In the genomic region with DNA sequence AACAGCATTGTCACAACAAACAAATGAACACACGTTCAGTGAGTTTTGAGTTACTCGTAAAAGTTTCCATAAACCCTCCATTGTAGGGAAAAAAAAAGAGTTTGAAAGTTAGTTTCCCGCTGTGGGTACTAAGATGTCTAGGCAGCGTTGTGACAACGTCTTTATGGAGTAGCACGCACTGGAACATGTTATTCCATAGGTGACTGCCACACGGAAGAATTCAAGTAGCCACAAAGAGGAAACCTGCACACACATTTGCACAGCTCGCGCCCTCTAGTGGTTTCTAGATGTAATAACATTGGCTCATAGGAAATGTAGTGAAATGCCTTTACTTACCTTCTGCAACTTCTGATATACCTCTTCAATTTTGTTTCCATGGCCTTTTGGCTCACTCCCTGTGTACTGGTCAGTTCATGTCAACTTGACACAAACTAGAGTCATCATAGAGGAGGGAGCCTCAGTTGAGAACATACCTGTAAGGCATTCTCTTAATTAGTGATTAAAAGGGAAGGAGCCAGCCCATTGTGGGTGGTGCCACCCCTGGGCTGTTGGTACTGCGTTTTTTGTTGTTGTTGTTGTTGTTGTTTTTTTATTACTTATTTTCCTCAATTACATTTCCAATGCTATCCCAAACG, we compare ENCODE assay signal across 7 mouse cellular contexts. TPM values are rescaled to one million over a fixed set of nuclear protein-coding genes. Genes with fewer than 3 reads are reported as not detected.
DNase-seq lines count a peak whose midpoint lies in the region; ATAC-seq and TF ChIP-seq lines count a peak whose summit lies in the region.

No protein-coding gene starts in this region.

- no peak overlapping the region for H3K9ac ChIP-seq in heart, embryonic 15.5 days
- no peak overlapping the region for H3K9ac ChIP-seq in liver, embryonic 15.5 days

- 16% methylated on average over 11 of the region's 11 CpGs for WGBS in heart, embryonic 15.5 days
- 15% methylated on average over 11 of the region's 11 CpGs for whole genome bisulfite sequencing in liver, embryonic 15.5 days (ENCODE audit: insufficient replicate concordance)

- no peak overlapping the region for H3K27ac ChIP-seq in heart, embryonic 15.5 days
- H3K27ac ChIP-seq in liver, embryonic 15.5 days (replicated peaks), result no peak overlapping the region

- H3K36me3 ChIP-seq in heart, embryonic 15.5 days, result no peaks in the 10 kb centered on the region
- no peaks in the 10 kb centered on the region for H3K36me3 ChIP-seq in liver, embryonic 15.5 days (replicated peaks)

- no peak for TF ChIP-seq POLR2A in brain, embryonic 14.5 days (IDR thresholded peaks at IDR 0.05; ENCODE audit: borderline replicate concordance, extremely low read depth, insufficient read depth, insufficient read length, poor library complexity, severe bottlenecking)

- peak overlapping the region; percentile 26 for H3K4me3 ChIP-seq in heart, embryonic 15.5 days
- H3K4me3 ChIP-seq in liver, embryonic 15.5 days (replicated peaks), result no peak overlapping the region

- no peak for ATAC-seq in heart, embryonic 15.5 days (replicated peaks; ENCODE audit: insufficient number of reproducible peaks, insufficient read depth, low FRiP score, low read depth)
- no peak for ATAC-seq in liver, embryonic 15.5 days (ENCODE audit: insufficient read depth)

- no peaks in the 10 kb centered on the region for H3K9me3 ChIP-seq in heart, embryonic 15.5 days (replicated peaks)
- H3K9me3 ChIP-seq in liver, embryonic 15.5 days (replicated peaks), result no peaks in the 10 kb centered on the region

- TF ChIP-seq CTCF in brain, embryonic 14.5 days (IDR thresholded peaks at IDR 0.05; ENCODE audit: borderline replicate concordance, extremely low read depth, insufficient read depth, insufficient read length), result peak; percentile 76; the same call in 1 of the 2 replicates

- peak; percentile 61 for DNase-seq in thymus, postnatal 0 days (ENCODE audit: low spot score)
- DNase-seq in thymus, postnatal 25 days, result no peak
- DNase-seq in brain, embryonic 14.5 days (ENCODE audit: low read depth), result peak; percentile 64
- peak; percentile 15 for DNase-seq in retina, adult 2 months (ENCODE audit: low read depth, low spot score)
- no peak for DNase-seq in urinary bladder, adult 18-20 months (ENCODE audit: low spot score in 2 of 2)

- H3K4me1 ChIP-seq in heart, embryonic 15.5 days (replicated peaks), result 0 out of 2 replicates have a peak, but pooled peaks cover 2% of the 10 kb centered on the region
- no peaks in the 10 kb centered on the region for H3K4me1 ChIP-seq in liver, embryonic 15.5 days (replicated peaks)

- H3K4me2 ChIP-seq in heart, embryonic 15.5 days, result peak overlapping the region; percentile 55
- peak overlapping the region; percentile 38 for H3K4me2 ChIP-seq in liver, embryonic 15.5 days

- H3K27me3 ChIP-seq in heart, embryonic 15.5 days, result no peaks in the 10 kb centered on the region
- no peaks in the 10 kb centered on the region for H3K27me3 ChIP-seq in liver, embryonic 15.5 days

RNA-seq across cellular contexts. Expression of a gene that starts 19.3 kb away (rescaled TPM):
- 0.99 and 1.2 TPM in 2 replicates for polyA plus RNA-seq in thymus, postnatal 0 days (2015; fragmentation: Nextera tagmentation; extraction: Ambion mirVana)
- 0.10 and 0.11 TPM in 2 replicates for polyA plus RNA-seq in brain, embryonic 14.5 days (2012; rRNA removed)
- polyA plus RNA-seq in heart, embryonic 15.5 days (2015; fragmentation: Nextera tagmentation; extraction: Ambion mirVana), result 0.19 and 0.20 TPM in 2 replicates
- polyA plus RNA-seq in liver, embryonic 15.5 days (2015; fragmentation: Nextera tagmentation; extraction: Ambion mirVana), result 0.07 and 0.13 TPM in 2 replicates

RNA-seq across cellular contexts. Expression of a gene that starts 55.7 kb away (rescaled TPM):
- 23.4 and 26.8 TPM in 2 replicates for polyA plus RNA-seq in thymus, postnatal 0 days (2015; fragmentation: Nextera tagmentation; extraction: Ambion mirVana)
- 0.30 and 0.62 TPM in 2 replicates for polyA plus RNA-seq in brain, embryonic 14.5 days (2012; rRNA removed)
- polyA plus RNA-seq in heart, embryonic 15.5 days (2015; fragmentation: Nextera tagmentation; extraction: Ambion mirVana), result 3.5 and 5.9 TPM in 2 replicates
- polyA plus RNA-seq in liver, embryonic 15.5 days (2015; fragmentation: Nextera tagmentation; extraction: Ambion mirVana), result 3.4 and 3.7 TPM in 2 replicates

Comparison
In these comparisons a context has a peak if more than half of its experiments do, and no peak if none do; other contexts are left out.
1. DNase-seq: peak in thymus, postnatal 0 days (single experiment), brain, embryonic 14.5 days (single experiment) and retina, adult 2 months (single experiment); none in thymus, postnatal 25 days (single experiment) and urinary bladder, adult 18-20 months (0 of 2).